Mouse (Mus musculus) liver, postnatal 0 days (tissue): ENCODE data around the gene Osbpl2. TPM values are rescaled to one million over a fixed set of nuclear protein-coding genes. Genes with fewer than 3 reads are reported as not detected.

Experiments used
- ATAC-seq: fragments of 200-750 bp; cut with Nextera tagmentation; 2 replicates; pipeline ENCODE4 v1.8.0; 2017; ENCODE audit warnings: mild to moderate bottlenecking, moderate library complexity
- DNase-seq: peaks from one replicate; pipeline ENCODE4 v3.0.0-alpha.2; 2016
- H3K27ac ChIP-seq: fragments of 300-500 bp; sonication (generic); 2 replicates; pipeline ENCODE4 v1.5.1; 2014; ENCODE audit warnings: antibody characterized with exemption, moderate library complexity, mild to moderate bottlenecking, low read depth
- H3K27me3 ChIP-seq: fragments of 300-500 bp; sonication (generic); 2 replicates; pipeline ENCODE4 v1.6.1; 2014; ENCODE audit warnings: low read length, control low read depth, mixed read lengths; ENCODE audit not compliant: insufficient read depth
- H3K36me3 ChIP-seq: fragments of 300-500 bp; sonication (generic); replicated peaks from 2 replicates; pipeline ENCODE4 v1.6.1; 2014; ENCODE audit warnings: mild to moderate bottlenecking, control low read depth, low read length, moderate library complexity, mixed read lengths; ENCODE audit not compliant: insufficient read depth
- H3K4me1 ChIP-seq: fragments of 300-500 bp; sonication (generic); 2 replicates; pipeline ENCODE4 v1.6.1; 2014; ENCODE audit warnings: antibody characterized with exemption, mild to moderate bottlenecking, control low read depth; ENCODE audit not compliant: insufficient read depth
- H3K4me2 ChIP-seq: fragments of 300-500 bp; sonication (generic); 2 replicates; pipeline ENCODE4 v1.6.1; 2014; ENCODE audit warnings: low read depth, mild to moderate bottlenecking, low read length, moderate library complexity, mixed read lengths
- H3K4me3 ChIP-seq: fragments of 300-500 bp; sonication (generic); 2 replicates; pipeline ENCODE4 v1.5.1; 2014; ENCODE audit warnings: low read depth, low read length
- H3K9ac ChIP-seq: fragments of 300-500 bp; sonication (generic); replicated peaks from 2 replicates; pipeline ENCODE4 v1.6.1; 2014; ENCODE audit warnings: mild to moderate bottlenecking, moderate library complexity
- H3K9me3 ChIP-seq: fragments of 300-500 bp; sonication (generic); 2 replicates; pipeline ENCODE4 v1.6.1; 2016; ENCODE audit warnings: mild to moderate bottlenecking, control low read depth, low read length, mixed read lengths
- CTCF ChIP-seq: sonication (generic); IDR thresholded peaks from 2 replicates; pipeline ENCODE4 v1.5.1; 2016; ENCODE audit warnings: antibody characterized with exemption, low read depth
- EP300 ChIP-seq: IDR thresholded peaks from 2 replicates; pipeline ENCODE4 v1.6.1; 2016; ENCODE audit warnings: antibody characterized with exemption, low read depth, mild to moderate bottlenecking
- WGBS: fragments of 180-500 bp; shearing (Covaris S2); extraction: QIAGEN DNeasy Blood & Tissue Kit; methylation state at CpG from one replicate; pipeline ENCODE4 v1.1.7; 2014; ENCODE audit not compliant: insufficient replicate concordance; 5-methylcytosine and 5-hydroxymethylcytosine counted together
- polyA plus RNA-seq: library from polyadenylated mRNA; unstranded; fragments of >200 nt; fragmentation: Nextera tagmentation; extraction: Ambion mirVana; gene quantifications from 2 replicates; pipeline ENCODE4 v1.2.1, GENCODE M21; 2015

Gene Osbpl2
- polyA plus RNA-seq, 1 experiment from 2014 or later = 10.5 TPM

DNA sequence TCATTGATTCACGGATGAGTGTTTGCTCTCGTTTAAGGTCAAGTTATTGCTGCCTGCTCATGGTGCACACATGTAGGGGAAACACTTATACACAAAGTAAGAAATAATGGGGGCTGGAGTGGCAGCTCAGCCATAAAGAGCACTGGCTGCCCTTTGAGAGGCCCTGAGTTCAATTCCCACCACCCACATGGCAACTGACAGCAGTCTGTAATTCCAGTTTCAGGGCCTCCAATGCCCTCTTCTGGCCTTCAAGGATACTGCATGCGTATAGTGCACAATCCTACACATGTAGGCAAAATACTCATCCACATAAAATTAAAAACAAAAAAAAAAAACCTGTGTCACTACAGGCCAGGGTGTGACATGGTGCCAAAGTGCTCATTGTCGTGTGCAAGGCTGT is 31.6 kb upstream of the Osbpl2 start:
- H3K4me3 ChIP-seq = no peak overlapping the region
- H3K27me3 ChIP-seq = no peaks in the 10 kb centered on the region
- H3K9ac ChIP-seq = no peak overlapping the region
- WGBS = 88% methylated on average over 4 of the region's 4 CpGs
- H3K9me3 ChIP-seq = no peaks in the 10 kb centered on the region
- H3K27ac ChIP-seq = no peak overlapping the region
- ATAC-seq = no peak
- H3K36me3 ChIP-seq = peaks cover 6% of the 10 kb centered on the region; the same call in 1 of the 2 replicates
- no peak overlapping the region for H3K4me2 ChIP-seq
- peak; percentile 30; the same call in 1 of the 2 replicates for TF ChIP-seq CTCF
- no peak for TF ChIP-seq EP300
- DNase-seq = no peak
- H3K4me1 ChIP-seq = no peaks in the 10 kb centered on the region

DNA sequence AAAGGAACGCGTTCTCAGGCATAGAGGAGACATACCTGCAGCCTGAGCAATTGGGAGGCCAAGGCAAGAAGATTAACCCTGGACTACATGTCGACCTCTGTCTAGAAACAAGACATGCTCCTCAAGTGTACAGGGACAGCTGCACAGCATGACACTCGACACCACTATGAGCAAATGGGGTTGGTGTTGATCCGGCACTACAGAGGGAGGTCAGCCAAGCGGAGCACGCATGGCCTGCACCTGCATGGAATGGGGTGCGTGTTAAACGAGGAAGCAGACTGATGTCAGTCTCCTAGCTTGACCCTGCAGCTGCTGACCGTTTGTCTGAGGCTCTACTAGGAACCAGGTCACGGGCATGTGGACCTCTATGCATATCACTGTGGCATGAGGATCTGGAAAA is 28.8 kb upstream of the Osbpl2 start:
- H3K36me3 ChIP-seq = no peaks in the 10 kb centered on the region; the same call in 1 of the 2 replicates
- no peak overlapping the region for H3K4me3 ChIP-seq
- H3K4me1 ChIP-seq = no peaks in the 10 kb centered on the region
- H3K4me2 ChIP-seq = no peak overlapping the region
- H3K27me3 ChIP-seq = no peaks in the 10 kb centered on the region
- no peak overlapping the region for H3K27ac ChIP-seq
- 58% methylated on average over 11 of the region's 11 CpGs for WGBS
- H3K9ac ChIP-seq = no peak overlapping the region
- DNase-seq (no peak), ATAC-seq (no peak)
- no peaks in the 10 kb centered on the region for H3K9me3 ChIP-seq
- TF ChIP-seq EP300 = no peak
- no peak for TF ChIP-seq CTCF

DNA sequence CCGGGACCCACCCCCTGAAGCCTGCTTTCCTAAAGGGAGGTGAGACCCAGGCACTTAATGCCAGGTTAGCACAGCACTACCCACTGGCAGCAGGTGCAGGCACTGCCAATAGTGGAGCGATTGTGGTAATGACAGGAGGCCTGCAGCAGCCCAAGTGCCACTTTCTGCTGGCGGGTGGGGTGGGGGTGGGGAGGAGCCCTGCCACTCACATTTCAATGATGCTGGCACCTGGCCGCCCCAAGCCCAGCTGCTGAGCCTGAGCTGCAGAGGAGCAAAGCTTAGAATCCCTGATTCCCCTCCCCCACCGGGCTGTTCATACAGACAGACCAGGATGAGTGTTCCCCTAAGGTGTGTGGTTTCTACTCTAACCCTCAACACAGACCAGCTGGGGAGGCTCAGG is 23.4 kb upstream of the Osbpl2 start:
- peaks cover 2% of the 10 kb centered on the region; the same call in 1 of the 2 replicates for H3K4me1 ChIP-seq
- no peak overlapping the region for H3K27ac ChIP-seq
- ATAC-seq = no peak
- H3K27me3 ChIP-seq = peaks cover 24% of the 10 kb centered on the region
- H3K36me3 ChIP-seq = no peaks in the 10 kb centered on the region
- H3K9me3 ChIP-seq = no peaks in the 10 kb centered on the region
- no peak overlapping the region for H3K4me3 ChIP-seq
- no peak for DNase-seq
- 35% methylated on average over 5 of the region's 5 CpGs for WGBS
- H3K4me2 ChIP-seq = no peak overlapping the region
- H3K9ac ChIP-seq = no peak overlapping the region
- TF ChIP-seq CTCF (no peak), EP300 (no peak)

DNA sequence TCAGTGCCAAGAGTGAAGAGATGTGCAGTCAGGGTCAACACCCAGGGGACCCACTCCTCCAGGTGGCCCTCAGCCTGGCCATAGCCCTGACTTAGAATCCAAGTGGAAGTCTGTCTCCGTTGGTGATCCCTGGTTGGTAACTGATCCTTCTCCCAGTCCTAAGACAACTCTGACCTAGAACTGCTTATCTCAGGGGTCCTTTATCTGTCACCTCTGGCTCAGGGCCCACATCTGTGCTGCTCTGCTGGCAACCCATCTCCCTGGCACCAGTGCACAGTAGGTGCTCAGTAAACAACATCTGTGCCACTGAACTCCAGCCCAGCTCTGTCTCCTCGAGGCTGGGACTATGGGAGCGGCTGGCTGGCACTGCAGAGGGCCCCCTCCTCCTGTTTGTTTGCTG is 21.5 kb upstream of the Osbpl2 start:
- no peaks in the 10 kb centered on the region for H3K36me3 ChIP-seq
- TF ChIP-seq CTCF (no peak), EP300 (no peak)
- no peak overlapping the region for H3K9ac ChIP-seq
- ATAC-seq (no peak), DNase-seq (no peak)
- no peak overlapping the region for H3K4me2 ChIP-seq
- peaks cover 2% of the 10 kb centered on the region; the same call in 1 of the 2 replicates for H3K4me1 ChIP-seq
- H3K9me3 ChIP-seq = no peaks in the 10 kb centered on the region
- H3K27ac ChIP-seq = no peak overlapping the region
- H3K27me3 ChIP-seq = peaks cover 42% of the 10 kb centered on the region
- H3K4me3 ChIP-seq = no peak overlapping the region
- 48% methylated on average over 3 of the region's 3 CpGs for WGBS

DNA sequence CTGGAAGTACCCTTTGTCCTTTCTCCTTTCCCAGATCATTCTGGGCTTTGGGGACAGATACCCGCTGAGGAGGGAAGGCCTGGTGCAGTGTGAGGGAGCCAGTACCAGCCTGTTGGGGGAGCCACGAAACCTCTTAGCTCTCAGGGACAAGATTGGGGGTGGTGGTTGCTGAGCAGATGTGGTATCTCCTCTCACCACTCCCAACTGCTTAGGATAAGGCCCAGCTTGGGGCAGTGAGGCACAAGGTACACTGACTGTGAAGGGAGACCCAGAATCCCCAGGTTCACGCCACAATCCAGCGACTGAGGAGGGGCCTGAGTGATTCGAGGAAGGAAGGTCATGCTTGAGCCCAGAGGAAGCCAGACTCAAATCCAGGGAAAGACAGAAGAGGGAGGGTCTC is 20.9 kb upstream of the Osbpl2 start:
- WGBS = 29% methylated on average over 5 of the region's 5 CpGs
- ATAC-seq (peak; percentile 47), DNase-seq (no peak)
- Histone ChIP-seq H3K4me2 (no peak overlapping the region), H3K9me3 (no peaks in the 10 kb centered on the region), H3K27ac (no peak overlapping the region), H3K4me1 (peaks cover 2% of the 10 kb centered on the region; the same call in 1 of the 2 replicates), H3K9ac (no peak overlapping the region), H3K36me3 (no peaks in the 10 kb centered on the region), H3K4me3 (no peak overlapping the region), H3K27me3 (peaks cover 48% of the 10 kb centered on the region)
- TF ChIP-seq EP300 = no peak
- TF ChIP-seq CTCF = peak; percentile 29; the same call in 1 of the 2 replicates

DNA sequence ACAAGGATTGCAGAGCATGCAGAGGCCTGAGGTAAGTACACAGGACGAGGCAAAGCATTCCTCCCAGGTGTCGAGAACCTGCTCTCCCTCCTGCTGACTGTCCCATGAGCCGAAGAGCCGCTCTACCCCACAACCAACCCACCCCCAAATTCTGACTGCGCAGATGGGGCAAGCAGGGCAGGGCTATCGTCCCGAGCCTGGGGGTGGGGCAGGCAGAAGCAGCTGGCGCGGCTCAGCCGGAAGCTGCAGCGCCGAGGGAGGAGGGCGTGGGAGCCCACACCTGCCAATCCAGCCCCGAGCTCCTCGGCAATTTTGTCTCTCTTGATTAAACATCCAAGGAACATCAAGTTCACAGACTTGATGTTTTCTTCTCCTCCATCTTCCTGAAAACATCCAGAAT is 19.6 kb upstream of the Osbpl2 start:
- H3K36me3 ChIP-seq = no peaks in the 10 kb centered on the region
- no peaks in the 10 kb centered on the region for H3K9me3 ChIP-seq
- no peak overlapping the region for H3K9ac ChIP-seq
- H3K4me1 ChIP-seq = peaks cover 12% of the 10 kb centered on the region
- TF ChIP-seq CTCF = no peak
- TF ChIP-seq EP300 = no peak
- no peak overlapping the region for H3K27ac ChIP-seq
- no peak overlapping the region for H3K4me2 ChIP-seq
- 4% methylated on average over 15 of the region's 15 CpGs for WGBS
- no peak for DNase-seq
- peaks cover 61% of the 10 kb centered on the region for H3K27me3 ChIP-seq
- no peak overlapping the region for H3K4me3 ChIP-seq
- ATAC-seq = no peak
